Mouse (Mus musculus): Measurements from ENCODE around the gene Akap7.

- TF ChIP-seq POLR2A (IDR thresholded peaks at IDR 0.05; ENCODE audit: low read depth, low read length) (no peak), CTCF (IDR thresholded peaks at IDR 0.05; ENCODE audit: extremely low read depth, insufficient read length, insufficient replicate concordance, low read depth, low read length) (no peak)
Measured at GRCm38 (mm10) chr10:25207866-25208265, 99.8 kb downstream of the Akap7 start.
